23 mouse cellular contexts compared by ENCODE assay signal in genomic region chr6:72279505-72279904, GRCm38 (mm10). TPM values are rescaled to one million over a fixed set of nuclear protein-coding genes. Genes with fewer than 3 reads are reported as not detected.
A peak's percentile ranks its signal among the peaks of the same experiment; 100 is the strongest.
DNase-seq lines count a peak whose midpoint lies in the region; ATAC-seq lines count a peak whose summit lies in the region.
"Had no signal": no experiment of that assay in that cellular context is flagged by ENCODE, and none has a peak within 500 bp of the region (broad histone marks: within the 10 kb centered on the region; RNA-seq: fewer than 3 reads in every experiment).

No protein-coding gene starts in this region.

- 63% methylated on average over 7 of the region's 7 CpGs for WGBS in heart, embryonic 12.5 days
- WGBS in liver, embryonic 13.5 days (ENCODE audit: insufficient replicate concordance), result 26% methylated on average over 7 of the region's 7 CpGs

- H3K9ac ChIP-seq in heart, embryonic 12.5 days, result no peak overlapping the region
- H3K9ac ChIP-seq in liver, embryonic 13.5 days, result peak overlapping the region; percentile 63
- H3K9ac ChIP-seq: embryonic facial prominence, embryonic 15.5 days; forebrain, postnatal 0 days; lung, embryonic 14.5 days had no signal

- peak; percentile 74; the same call in 1 of the 2 replicates for ATAC-seq in heart, embryonic 12.5 days (ENCODE audit: insufficient number of reproducible peaks, low FRiP score)
- ATAC-seq in liver, embryonic 13.5 days (ENCODE audit: low read depth), result peak; percentile 92
- ATAC-seq: forebrain, postnatal 0 days; inflammation-experienced regulatory T-cells, adult 6 months had no signal

- H3K4me2 ChIP-seq in heart, embryonic 12.5 days, result no peak overlapping the region
- H3K4me2 ChIP-seq in liver, embryonic 13.5 days, result peak overlapping the region; percentile 63
- H3K4me2 ChIP-seq: embryonic facial prominence, embryonic 15.5 days; lung, embryonic 14.5 days had no signal

- no peak overlapping the region for H3K4me3 ChIP-seq in heart, embryonic 12.5 days
- peak overlapping the region; percentile 4; the same call in 1 of the 2 replicates for H3K4me3 ChIP-seq in liver, embryonic 13.5 days (replicated peaks)
- H3K4me3 ChIP-seq: embryonic facial prominence, embryonic 15.5 days; myocyte had no signal

- H3K27me3 ChIP-seq in heart, embryonic 12.5 days (replicated peaks), result no peaks in the 10 kb centered on the region
- no peaks in the 10 kb centered on the region for H3K27me3 ChIP-seq in liver, embryonic 13.5 days
- H3K27me3 ChIP-seq: embryonic facial prominence, embryonic 15.5 days had no signal

- no peaks in the 10 kb centered on the region for H3K9me3 ChIP-seq in heart, embryonic 12.5 days (replicated peaks)
- H3K9me3 ChIP-seq in liver, embryonic 13.5 days (replicated peaks), result no peaks in the 10 kb centered on the region
- H3K9me3 ChIP-seq: embryonic facial prominence, embryonic 15.5 days had no signal

- peaks cover 34% of the 10 kb centered on the region for H3K4me1 ChIP-seq in heart, embryonic 12.5 days (replicated peaks)
- peaks cover 72% of the 10 kb centered on the region for H3K4me1 ChIP-seq in liver, embryonic 13.5 days (replicated peaks)
- H3K4me1 ChIP-seq: embryonic facial prominence, embryonic 15.5 days had no signal

- no peak for DNase-seq in heart, adult 18-20 months
- peak; percentile 86 for DNase-seq in c-Kit-positive CD71-positive TER-119-negative erythroid progenitor cells, embryonic 14.5 days (ENCODE audit: low read depth)
- DNase-seq in liver, embryonic 13.5 days, result peak; percentile 87
- DNase-seq in spleen, postnatal 4 days (ENCODE audit: low spot score in 2 of 2), result peak; percentile 81
- DNase-seq in kidney, adult 18-20 months, result no peak
- no peak for DNase-seq in thymus, postnatal 0 days (ENCODE audit: low spot score)
- DNase-seq in gastrocnemius, adult 18-20 months (ENCODE audit: low spot score), result no peak
- DNase-seq: adrenal gland, postnatal 14 days; cerebellum, adult 11 months; forebrain, postnatal 0 days; gastrocnemius, postnatal 36 days; kidney, postnatal 10 days; layer of hippocampus, adult 9-11 months; lung, embryonic 14.5 days had no signal

- no peak overlapping the region; the same call in 1 of the 2 replicates for H3K27ac ChIP-seq in heart, embryonic 12.5 days (ENCODE audit: poor library complexity, severe bottlenecking)
- peak overlapping the region; percentile 96 for H3K27ac ChIP-seq in liver, embryonic 13.5 days
- H3K27ac ChIP-seq: embryonic facial prominence, embryonic 15.5 days had no signal

- no peaks in the 10 kb centered on the region for H3K36me3 ChIP-seq in heart, embryonic 12.5 days
- H3K36me3 ChIP-seq in liver, embryonic 13.5 days, result no peaks in the 10 kb centered on the region; the same call in 1 of the 2 replicates
- H3K36me3 ChIP-seq: embryonic facial prominence, embryonic 15.5 days had no signal

RNA-seq across cellular contexts. Expression of gene Sftpb, which starts 24.9 kb away (rescaled TPM):
- polyA plus RNA-seq in heart, embryonic 12.5 days (2016; fragmentation: Nextera tagmentation; extraction: Ambion mirVana), result not detected in 2 replicates
- not detected for total RNA-seq in heart, adult 18-20 months (2021)
- polyA plus RNA-seq in liver, embryonic 13.5 days (2015; fragmentation: Nextera tagmentation; extraction: Ambion mirVana), result not detected in 2 replicates
- 0.21 TPM in 1 of 2 replicates, not detected in the other for polyA plus RNA-seq in thymus, postnatal 0 days (2015; fragmentation: Nextera tagmentation; extraction: Ambion mirVana)
- not detected for total RNA-seq in gastrocnemius, adult 18-20 months (2021)
- total RNA-seq: ES-E14; forebrain, postnatal 0 days; gastrocnemius, postnatal 36 days; hematopoietic stem cell, adult 5-6 weeks; left cerebral cortex, postnatal 36 days had no signal
- polyA plus RNA-seq: C2C12; cortical plate, adult 2 months; embryonic facial prominence, embryonic 15.5 days; inflammation-experienced regulatory T-cells, adult 6 months; myocyte had no signal

RNA-seq across cellular contexts. Expression of gene Atoh8, which starts 44.1 kb away (rescaled TPM):
- polyA plus RNA-seq in heart, embryonic 12.5 days (2016; fragmentation: Nextera tagmentation; extraction: Ambion mirVana), result 14.1 and 14.9 TPM in 2 replicates
- total RNA-seq in heart, adult 18-20 months (2021), result 1 to 10 TPM; 8.3 to 9.1 TPM
- 0.86 and 1.1 TPM in 2 replicates for polyA plus RNA-seq in liver, embryonic 13.5 days (2015; fragmentation: Nextera tagmentation; extraction: Ambion mirVana)
- 2.1 and 3.9 TPM in 2 replicates for polyA plus RNA-seq in thymus, postnatal 0 days (2015; fragmentation: Nextera tagmentation; extraction: Ambion mirVana)
- 1 to 10 TPM; 4.3 to 6.3 TPM for total RNA-seq in gastrocnemius, adult 18-20 months (2021)
- total RNA-seq: hematopoietic stem cell, adult 5-6 weeks had no signal
- polyA plus RNA-seq: inflammation-experienced regulatory T-cells, adult 6 months had no signal

Comparison
In these comparisons a context has a peak if more than half of its experiments do, and no peak if none do; other contexts are left out.
1. DNase-seq: peak in c-Kit-positive CD71-positive TER-119-negative erythroid progenitor cells, embryonic 14.5 days (single experiment), liver, embryonic 13.5 days (single experiment) and spleen, postnatal 4 days (2 of 2); none in heart, adult 18-20 months (0 of 2), kidney, adult 18-20 months (single experiment), thymus, postnatal 0 days (single experiment) and gastrocnemius, adult 18-20 months (single experiment).